Mouse (Mus musculus) midbrain, embryonic 16.5 days (tissue): ENCODE measurements around the gene Ccdc171. TPM values are rescaled to one million over a fixed set of nuclear protein-coding genes. Genes with fewer than 3 reads are reported as not detected.
"Not testable (repeated sequence)": the region's sequence is repeated elsewhere in the genome, so short reads cannot be mapped to it uniquely, and the experiment has no call there.

Experiments
- ATAC-seq: fragments of 200-750 bp; cut with Nextera tagmentation; 2 replicates; pipeline ENCODE4 v1.8.0; 2017; ENCODE audit warnings: moderate TSS enrichment
- H3K27ac ChIP-seq: fragments of 300-500 bp; sonication (generic); 2 replicates; pipeline ENCODE4 v1.5.1; 2014; ENCODE audit warnings: mild to moderate bottlenecking, low read length, mixed read lengths
- H3K27me3 ChIP-seq: fragments of 300-500 bp; sonication (generic); 2 replicates; pipeline ENCODE4 v1.6.1; 2014; ENCODE audit warnings: low read depth, low read length, mixed read lengths; ENCODE audit not compliant: control insufficient read depth, insufficient read depth
- H3K36me3 ChIP-seq: fragments of 300-500 bp; sonication (generic); 2 replicates; pipeline ENCODE4 v1.6.1; 2014; ENCODE audit warnings: mild to moderate bottlenecking, low read length, moderate library complexity, mixed read lengths; ENCODE audit not compliant: control insufficient read depth, insufficient read depth
- H3K4me1 ChIP-seq: fragments of 300-500 bp; sonication (generic); 2 replicates; pipeline ENCODE4 v1.6.1; 2014; ENCODE audit warnings: mild to moderate bottlenecking, low read length, mixed read lengths; ENCODE audit not compliant: control insufficient read depth, insufficient read depth
- H3K4me2 ChIP-seq: fragments of 300-500 bp; sonication (generic); 2 replicates; pipeline ENCODE4 v1.6.1; 2014; ENCODE audit warnings: mild to moderate bottlenecking, low read length, mixed read lengths
- H3K4me3 ChIP-seq: fragments of 300-500 bp; sonication (generic); 2 replicates; pipeline ENCODE4 v1.5.1; 2014; ENCODE audit warnings: low read depth, mild to moderate bottlenecking, low read length, moderate library complexity, mixed read lengths
- H3K9ac ChIP-seq: fragments of 300-500 bp; sonication (generic); 2 replicates; pipeline ENCODE4 v1.6.1; 2014; ENCODE audit warnings: low read depth, low read length, mixed read lengths
- H3K9me3 ChIP-seq: fragments of 300-500 bp; sonication (generic); replicated peaks from 2 replicates; pipeline ENCODE4 v1.6.1; 2014; ENCODE audit warnings: mild to moderate bottlenecking, low read length, mixed read lengths; ENCODE audit not compliant: control insufficient read depth, poor library complexity, severe bottlenecking
- WGBS: fragments of 180-500 bp; shearing (Covaris S2); extraction: QIAGEN DNeasy Blood & Tissue Kit; methylation state at CpG from one replicate; pipeline ENCODE4 v1.1.7; 2014; 5-methylcytosine and 5-hydroxymethylcytosine counted together
- polyA plus RNA-seq: library from polyadenylated mRNA; unstranded; fragments of >200 nt; fragmentation: Nextera tagmentation; extraction: Ambion mirVana; gene quantifications from 2 replicates; pipeline ENCODE4 v1.2.1, GENCODE M21; 2015

Ccdc171 gene
- polyA plus RNA-seq, 1 experiment from 2014 or later = 3.5 TPM

DNA sequence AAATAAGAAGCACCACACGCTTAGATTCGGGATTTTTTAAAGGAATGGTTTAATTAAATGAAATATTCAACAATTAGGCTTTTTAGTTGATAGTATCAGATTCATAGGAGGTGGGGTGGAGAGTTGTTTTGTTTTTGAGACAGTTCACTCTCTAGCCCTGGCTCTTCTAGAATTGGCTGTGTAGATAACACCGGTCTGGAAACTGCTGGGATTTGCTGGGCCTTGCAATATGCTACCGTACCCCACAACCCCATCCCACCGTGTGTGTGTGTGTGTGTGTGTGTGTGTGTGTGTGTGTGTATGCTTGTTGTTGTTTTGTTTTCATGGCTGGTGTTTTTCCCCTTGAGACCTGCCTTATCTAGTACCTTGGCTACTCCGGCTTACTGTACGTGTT lies 24.3 kb upstream of the Ccdc171 start:
- peak overlapping the region; percentile 34 for H3K4me3 ChIP-seq

DNA sequence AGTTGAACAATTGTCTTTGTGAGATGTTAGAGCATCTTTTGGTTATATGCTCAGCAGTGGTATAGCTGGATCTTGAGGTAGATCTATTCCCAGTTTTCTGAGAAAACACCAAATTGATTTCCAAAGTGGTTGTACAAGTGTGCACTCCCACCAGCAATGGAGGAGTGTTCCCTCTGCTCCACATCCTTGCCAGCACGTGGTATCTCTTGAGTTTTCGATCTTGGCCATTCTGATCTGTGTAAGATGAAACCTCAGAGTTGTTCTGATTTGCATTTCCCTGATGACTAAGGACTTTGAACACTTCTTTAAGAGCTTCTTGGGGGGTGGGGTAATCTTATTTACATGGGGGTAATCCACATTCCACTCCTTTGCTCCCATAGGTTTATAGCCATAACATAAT lies 15.7 kb upstream of the Ccdc171 start:
- H3K4me2 ChIP-seq = no peak overlapping the region
- H3K9ac ChIP-seq = no peak overlapping the region
- H3K4me3 ChIP-seq = no peak overlapping the region
- WGBS = 39% methylated on average over 2 of the region's 2 CpGs
- no peaks in the 10 kb centered on the region for H3K9me3 ChIP-seq
- no peaks in the 10 kb centered on the region for H3K36me3 ChIP-seq
- no peaks in the 10 kb centered on the region for H3K27me3 ChIP-seq
- H3K4me1 ChIP-seq = no peaks in the 10 kb centered on the region
- no peak for ATAC-seq
- no peak overlapping the region for H3K27ac ChIP-seq

More for the DNA sequence above, 24.3 kb upstream of the Ccdc171 start:
- Histone ChIP-seq H3K9me3 (no peaks in the 10 kb centered on the region), H3K9ac (0 out of 2 replicates have a peak overlapping the region, but pooled peaks have one; percentile 30), H3K27ac (peak overlapping the region; percentile 46), H3K4me2 (peak overlapping the region; percentile 45), H3K27me3 (no peaks in the 10 kb centered on the region), H3K36me3 (no peaks in the 10 kb centered on the region), H3K4me1 (no peaks in the 10 kb centered on the region)
- ATAC-seq = peak; percentile 75
- WGBS = 35% methylated on average over 7 of the region's 7 CpGs

DNA sequence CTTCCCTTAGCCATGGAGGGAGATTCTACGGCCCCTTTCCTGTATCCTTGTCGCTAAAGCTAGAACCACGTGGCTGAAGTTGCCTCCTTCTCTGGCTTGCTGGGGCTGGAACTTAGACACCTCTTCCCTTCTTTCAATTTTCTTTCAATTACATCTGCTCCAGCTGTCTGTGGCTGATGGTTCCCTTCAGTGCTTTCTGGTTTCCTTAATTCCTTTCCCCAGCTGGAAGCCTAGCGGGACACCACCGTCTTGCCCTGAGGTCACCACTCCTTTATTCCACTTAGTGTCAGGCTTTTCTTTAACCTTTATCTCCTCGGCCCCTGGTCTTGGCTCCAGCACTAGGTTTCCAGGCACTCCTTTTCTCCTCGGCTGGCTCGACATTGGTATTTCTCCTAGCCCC lies 14.3 kb upstream of the Ccdc171 start:
- H3K4me3 ChIP-seq = no peak overlapping the region
- no peaks in the 10 kb centered on the region for H3K36me3 ChIP-seq
- no peak overlapping the region for H3K4me2 ChIP-seq
- H3K9me3 ChIP-seq = no peaks in the 10 kb centered on the region
- H3K4me1 ChIP-seq = no peaks in the 10 kb centered on the region
- 30% methylated on average over 8 of the region's 8 CpGs for WGBS
- H3K9ac ChIP-seq = no peak overlapping the region
- no peak for ATAC-seq
- no peaks in the 10 kb centered on the region for H3K27me3 ChIP-seq
- H3K27ac ChIP-seq = no peak overlapping the region

DNA sequence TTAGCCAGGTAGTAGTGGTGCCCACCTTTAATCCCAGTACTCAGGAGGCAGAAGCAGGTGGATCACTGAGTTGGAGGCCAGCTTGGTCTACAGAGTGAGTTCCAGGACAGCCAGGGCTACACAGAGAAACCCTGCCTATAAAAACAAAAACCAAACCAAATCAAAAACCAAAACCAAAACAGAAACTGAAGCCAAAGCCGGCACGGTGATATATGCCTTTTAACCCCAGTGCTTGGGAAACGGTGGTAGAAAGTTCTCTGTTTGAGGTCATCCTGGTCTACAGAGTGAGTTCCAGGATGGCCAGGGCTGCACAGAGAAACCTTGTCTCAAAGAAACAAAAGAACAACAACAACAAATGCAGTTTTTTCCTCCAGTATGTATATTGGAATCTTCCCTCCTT lies 13.1 kb upstream of the Ccdc171 start:
- H3K27me3 ChIP-seq = no peaks in the 10 kb centered on the region
- ATAC-seq = no peak
- no peak overlapping the region for H3K4me3 ChIP-seq
- H3K9me3 ChIP-seq = no peaks in the 10 kb centered on the region
- H3K27ac ChIP-seq = no peak overlapping the region
- H3K4me2 ChIP-seq = no peak overlapping the region
- WGBS = 92% methylated on average over 3 of the region's 3 CpGs
- H3K36me3 ChIP-seq = no peaks in the 10 kb centered on the region
- H3K4me1 ChIP-seq = no peaks in the 10 kb centered on the region
- H3K9ac ChIP-seq = no peak overlapping the region

DNA sequence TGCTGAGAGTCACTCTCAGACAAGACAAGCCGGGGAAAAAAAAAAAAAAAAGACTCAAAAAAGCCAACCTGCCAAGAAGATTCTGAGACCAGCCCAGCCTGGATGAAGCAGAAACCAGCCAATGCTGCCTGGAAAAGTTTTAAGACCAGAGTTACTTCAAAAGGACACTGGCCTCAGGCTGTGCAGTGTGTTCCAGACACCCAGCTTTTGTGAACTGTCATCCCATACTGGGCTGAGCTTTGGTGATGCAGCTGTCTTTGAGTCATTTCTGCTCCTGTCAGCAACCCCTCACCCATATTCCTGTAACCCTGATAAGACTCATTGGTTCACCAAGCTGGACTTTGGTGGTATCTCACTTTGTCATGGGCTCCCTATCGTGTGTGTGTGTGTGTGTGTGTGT lies 12.7 kb upstream of the Ccdc171 start:
- no peaks in the 10 kb centered on the region for H3K4me1 ChIP-seq
- H3K9me3 ChIP-seq = no peaks in the 10 kb centered on the region
- H3K4me3 ChIP-seq = no peak overlapping the region
- WGBS = 74% methylated on average over 2 of the region's 2 CpGs
- no peak overlapping the region for H3K27ac ChIP-seq
- H3K36me3 ChIP-seq = no peaks in the 10 kb centered on the region
- no peak for ATAC-seq
- no peak overlapping the region for H3K4me2 ChIP-seq
- H3K27me3 ChIP-seq = no peaks in the 10 kb centered on the region
- no peak overlapping the region for H3K9ac ChIP-seq

DNA sequence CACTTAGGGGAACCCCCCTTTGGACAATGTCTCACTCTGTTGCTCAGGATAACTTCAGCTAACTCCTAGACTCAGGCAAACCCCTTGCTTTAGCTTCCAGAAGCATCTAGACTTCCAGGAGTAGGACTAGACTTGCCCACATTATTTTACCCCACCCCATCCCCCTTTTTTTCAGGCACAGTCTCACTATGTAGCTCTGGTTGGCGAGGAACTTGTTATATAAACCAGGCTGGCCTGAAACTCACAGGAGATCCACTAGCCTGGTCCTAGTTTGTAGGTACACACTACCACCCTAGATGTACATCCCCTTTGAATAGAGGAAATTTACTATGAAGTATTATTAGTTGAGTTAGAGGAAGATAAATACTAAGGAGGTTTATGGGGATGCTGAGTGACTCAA lies 11.2 kb upstream of the Ccdc171 start:
- no peak for ATAC-seq
- Histone ChIP-seq H3K9me3 (no peaks in the 10 kb centered on the region), H3K36me3 (no peaks in the 10 kb centered on the region), H3K27ac (no peak overlapping the region), H3K4me3 (no peak overlapping the region), H3K9ac (no peak overlapping the region), H3K4me2 (no peak overlapping the region), H3K4me1 (no peaks in the 10 kb centered on the region), H3K27me3 (no peaks in the 10 kb centered on the region)
- 84% methylated on average over 1 of the region's 1 CpGs for WGBS

DNA sequence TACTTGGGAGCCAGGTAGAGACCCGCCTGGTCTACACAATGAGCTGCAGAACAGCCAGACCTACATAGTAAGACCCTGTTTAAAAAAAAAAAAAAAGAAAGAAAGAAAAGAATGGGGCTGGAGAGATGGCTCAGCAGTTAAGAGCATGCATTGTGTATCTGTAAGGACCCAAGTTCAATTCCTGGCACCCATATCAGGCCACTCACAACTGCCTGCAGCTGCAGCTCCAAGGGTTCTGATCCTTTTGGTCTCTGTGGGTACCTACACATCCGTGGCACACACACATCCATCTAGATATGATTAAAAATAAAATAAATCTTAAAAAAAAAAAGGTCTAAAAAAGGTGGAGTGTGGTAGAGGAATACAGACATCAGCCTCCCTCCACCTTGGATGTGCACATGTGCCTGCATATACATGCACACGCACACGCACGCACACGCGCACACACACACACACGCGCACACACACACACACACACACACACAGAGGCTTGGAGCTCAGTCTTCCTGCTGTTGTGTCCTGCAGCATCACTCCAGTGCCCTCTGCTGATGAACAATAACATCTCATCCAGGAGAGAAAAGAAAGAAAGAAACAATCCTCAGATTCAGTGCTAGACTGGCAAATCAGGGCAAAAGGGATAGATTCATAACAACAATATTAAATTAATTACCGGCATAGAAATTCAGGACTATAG lies 10.2 kb upstream of the Ccdc171 start:
- no peaks in the 10 kb centered on the region for H3K36me3 ChIP-seq
- H3K27me3 ChIP-seq = no peaks in the 10 kb centered on the region
- H3K4me1 ChIP-seq = no peaks in the 10 kb centered on the region
- no peaks in the 10 kb centered on the region for H3K9me3 ChIP-seq
- no peak overlapping the region for H3K4me2 ChIP-seq
- H3K27ac ChIP-seq = no peak overlapping the region
- ATAC-seq = peak; percentile 54; the same call in 1 of the 2 replicates
- WGBS = 85% methylated on average over 10 of the region's 10 CpGs
- no peak overlapping the region for H3K4me3 ChIP-seq
- no peak overlapping the region for H3K9ac ChIP-seq

DNA sequence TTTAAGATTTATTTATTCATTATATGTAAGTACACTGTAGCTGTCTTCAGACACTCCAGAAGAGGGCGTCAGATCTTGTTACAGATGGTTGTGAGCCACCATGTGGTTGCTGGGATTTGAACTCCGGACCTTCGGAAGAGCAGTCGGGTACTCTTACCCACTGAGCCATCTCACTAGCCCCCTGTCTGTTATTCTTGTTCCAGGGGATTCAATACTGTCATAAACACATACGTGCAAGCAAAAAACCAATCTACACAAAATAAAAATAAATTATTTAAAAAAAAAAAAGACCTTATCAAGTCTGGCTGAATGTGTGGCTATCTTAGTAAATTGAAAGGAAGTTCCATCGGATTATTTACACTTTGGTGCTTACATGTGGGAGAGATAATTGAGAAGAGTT lies 9.2 kb upstream of the Ccdc171 start:
- H3K4me3 ChIP-seq, H3K27me3 ChIP-seq, H3K27ac ChIP-seq, H3K4me1 ChIP-seq, H3K36me3 ChIP-seq, H3K9ac ChIP-seq, ATAC-seq, H3K4me2 ChIP-seq, H3K9me3 ChIP-seq: not testable (repeated sequence)
- WGBS = 92% methylated on average over 5 of the region's 6 CpGs

DNA sequence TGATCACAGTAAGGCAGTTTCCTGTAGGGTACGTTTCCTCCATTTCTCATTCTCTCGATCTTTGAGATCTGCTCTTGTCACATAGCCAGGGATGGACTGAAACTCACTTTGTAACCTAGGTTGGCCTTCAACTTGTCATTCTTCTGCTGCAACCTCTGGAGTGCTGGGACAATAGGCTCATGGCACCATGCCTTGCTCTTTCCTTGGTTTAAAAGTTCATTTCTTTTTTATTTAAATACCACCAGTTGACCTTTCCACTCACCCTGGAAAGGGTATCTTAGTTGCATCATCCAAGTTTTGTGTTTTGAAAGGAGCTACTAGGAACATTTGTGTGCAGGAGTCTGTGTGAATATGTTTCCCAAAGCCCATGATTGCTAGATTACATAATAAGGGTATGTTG lies 6.2 kb upstream of the Ccdc171 start:
- no peaks in the 10 kb centered on the region for H3K36me3 ChIP-seq
- no peaks in the 10 kb centered on the region for H3K9me3 ChIP-seq
- no peak overlapping the region for H3K4me3 ChIP-seq
- no peaks in the 10 kb centered on the region for H3K27me3 ChIP-seq
- WGBS = 73% methylated on average over 2 of the region's 2 CpGs
- no peak overlapping the region for H3K4me2 ChIP-seq
- ATAC-seq = no peak
- H3K9ac ChIP-seq = no peak overlapping the region
- H3K4me1 ChIP-seq = peaks cover 8% of the 10 kb centered on the region
- no peak overlapping the region for H3K27ac ChIP-seq
